Mouse (Mus musculus): ENCODE measurements around the gene Pnp2. TPM values are rescaled to one million over a fixed set of nuclear protein-coding genes. Genes with fewer than 3 reads are reported as not detected.

Pnp2 gene
- polyA plus RNA-seq, 1 experiment from 2014 or later = 1.1 TPM

DNA sequence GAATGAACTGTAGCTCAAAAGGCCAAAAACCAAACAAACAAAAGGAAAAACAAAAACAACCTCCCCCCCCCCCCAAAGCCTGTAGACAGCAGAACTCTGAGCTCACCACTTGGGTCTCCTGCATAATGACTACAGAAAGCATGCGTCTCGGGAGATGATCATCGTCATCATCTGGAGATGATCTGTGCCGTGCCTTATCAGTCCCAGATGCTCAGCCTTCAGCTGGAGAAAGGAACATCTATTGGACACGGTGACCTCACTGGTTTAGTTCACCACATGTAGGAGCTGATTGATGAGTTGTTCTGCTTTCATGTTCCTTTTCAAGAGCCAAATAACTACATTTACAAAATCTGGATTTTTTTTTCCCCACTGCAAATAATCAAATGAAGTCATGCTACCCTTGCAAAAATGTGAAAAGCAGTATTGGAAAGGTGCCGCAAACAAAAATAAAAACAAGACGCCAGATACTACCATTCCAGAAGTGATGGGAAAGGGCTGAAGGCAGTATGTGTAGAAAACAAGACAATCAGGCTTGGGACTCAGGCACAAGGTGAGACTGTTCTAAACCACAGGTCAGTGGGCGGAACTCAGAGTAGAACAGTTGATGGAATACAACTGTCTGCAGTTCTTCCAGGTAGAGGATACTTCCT is 51.5 kb downstream of the Pnp2 start, which contains the start of gene Rnase10:
Rnase10 (plus strand) TSS at position 600 of the 650 bp plus-strand sequence.
- Histone ChIP-seq H3K27me3 (ENCODE audit: insufficient read depth, low read length) (no peaks in the 10 kb centered on the region), H3K4me2 (ENCODE audit: low read length) (no peak within 1 kb of the TSS), H3K9me3 (replicated peaks; ENCODE audit: low read length) (no peaks in the 10 kb centered on the region), H3K4me3 (replicated peaks; ENCODE audit: low read depth, low read length) (no peak within 1 kb of the TSS), H3K36me3 (ENCODE audit: insufficient read depth, low read length) (no peaks in the 10 kb centered on the region), H3K27ac (peak within 1 kb of the TSS; percentile 19), H3K9ac (ENCODE audit: low read depth, low read length) (no peak within 1 kb of the TSS), H3K4me1 (replicated peaks; ENCODE audit: insufficient read depth, low read length) (no peaks in the 10 kb centered on the region)
- 89% methylated on average over 8 of the region's 8 CpGs for WGBS
- ATAC-seq (replicated peaks; ENCODE audit: low FRiP score, low read depth) = no peak
- no peak for TF ChIP-seq CTCF (IDR thresholded peaks at IDR 0.05; ENCODE audit: low read depth)
- no peak for DNase-seq (ENCODE audit: low spot score)

DNA sequence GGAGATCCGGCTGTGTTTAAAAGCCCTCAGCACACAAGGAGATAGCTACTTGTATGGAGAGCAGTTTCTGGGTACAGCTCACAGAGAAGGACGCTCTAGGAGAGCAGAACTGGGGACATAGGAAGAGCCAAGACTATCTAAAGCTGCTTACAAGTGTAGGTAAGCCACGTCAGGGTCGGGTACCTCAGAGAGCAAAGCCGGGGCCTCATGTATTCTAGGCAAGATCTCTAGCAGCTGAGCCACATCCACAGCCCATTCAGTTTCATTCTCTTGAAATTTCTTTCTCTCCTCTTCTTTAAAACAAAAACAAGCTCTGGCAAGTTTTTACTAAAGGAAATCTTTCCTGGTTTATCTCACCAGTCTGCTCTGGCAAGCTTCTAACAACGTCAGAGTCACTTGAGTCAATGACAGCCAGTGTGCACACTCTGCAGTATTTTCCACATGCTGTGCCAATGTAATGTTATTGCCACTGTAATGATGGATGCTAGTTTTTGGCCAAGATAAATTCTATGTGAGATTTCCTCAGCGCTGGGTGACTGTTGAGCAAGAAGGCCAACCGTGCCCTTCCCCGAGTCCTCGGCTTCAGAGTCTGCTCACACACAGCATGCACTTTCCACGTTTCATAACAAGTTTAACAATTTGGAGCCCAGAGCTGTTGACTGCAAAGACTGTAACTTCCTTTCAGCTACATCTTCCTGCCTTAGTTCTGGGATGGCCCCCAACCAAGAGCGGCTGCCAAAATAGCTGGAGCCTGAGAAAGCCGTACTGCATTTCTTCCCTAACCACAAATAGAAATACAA is 52.3 kb downstream of the Pnp2 start:
- Histone ChIP-seq H3K4me3 (replicated peaks; ENCODE audit: low read depth, low read length) (no peak overlapping the region), H3K9ac (ENCODE audit: low read depth, low read length) (no peak overlapping the region), H3K36me3 (ENCODE audit: insufficient read depth, low read length) (no peaks in the 10 kb centered on the region), H3K27ac (peak overlapping the region; percentile 19), H3K27me3 (ENCODE audit: insufficient read depth, low read length) (no peaks in the 10 kb centered on the region), H3K9me3 (replicated peaks; ENCODE audit: low read length) (no peaks in the 10 kb centered on the region), H3K4me2 (ENCODE audit: low read length) (no peak overlapping the region), H3K4me1 (replicated peaks; ENCODE audit: insufficient read depth, low read length) (no peaks in the 10 kb centered on the region)
- DNase-seq (ENCODE audit: low spot score) (peak; percentile 61), ATAC-seq (replicated peaks; ENCODE audit: low FRiP score, low read depth) (no peak)
- 64% methylated on average over 13 of the region's 13 CpGs for WGBS
- TF ChIP-seq CTCF (IDR thresholded peaks at IDR 0.05; ENCODE audit: low read depth) = no peak

DNA sequence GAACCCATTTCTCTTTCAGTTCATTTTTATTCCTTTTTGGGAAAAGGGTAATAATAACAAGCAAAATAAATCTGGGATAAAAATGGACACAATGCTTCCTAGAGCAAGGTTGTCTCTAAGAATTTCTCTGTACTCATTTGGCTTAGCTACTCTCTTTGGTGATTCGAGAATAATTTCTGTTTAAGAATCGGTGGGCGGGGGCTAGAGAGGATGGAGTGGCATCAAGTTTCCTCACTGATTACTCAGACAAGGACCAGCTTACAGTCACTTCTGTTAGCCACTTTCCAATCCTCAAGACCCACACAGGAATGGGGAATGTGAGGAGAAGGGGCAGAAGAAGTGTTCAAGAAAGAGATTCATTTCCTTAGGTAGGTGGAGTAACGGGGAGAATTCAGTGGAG is 53.0 kb downstream of the Pnp2 start:
- no peak for DNase-seq (ENCODE audit: low spot score)
- no peaks in the 10 kb centered on the region for H3K4me1 ChIP-seq (replicated peaks; ENCODE audit: insufficient read depth, low read length)
- no peak for ATAC-seq (replicated peaks; ENCODE audit: low FRiP score, low read depth)
- no peak overlapping the region for H3K9ac ChIP-seq (ENCODE audit: low read depth, low read length)
- no peak for TF ChIP-seq CTCF (IDR thresholded peaks at IDR 0.05; ENCODE audit: low read depth)
- no peaks in the 10 kb centered on the region for H3K9me3 ChIP-seq (replicated peaks; ENCODE audit: low read length)
- H3K4me2 ChIP-seq (ENCODE audit: low read length) = no peak overlapping the region
- 73% methylated on average over 4 of the region's 4 CpGs for WGBS
- H3K27ac ChIP-seq = peak overlapping the region; percentile 19; the same call in 1 of the 2 replicates
- H3K27me3 ChIP-seq (ENCODE audit: insufficient read depth, low read length) = no peaks in the 10 kb centered on the region
- H3K4me3 ChIP-seq (replicated peaks; ENCODE audit: low read depth, low read length) = no peak overlapping the region
- H3K36me3 ChIP-seq (ENCODE audit: insufficient read depth, low read length) = no peaks in the 10 kb centered on the region

DNA sequence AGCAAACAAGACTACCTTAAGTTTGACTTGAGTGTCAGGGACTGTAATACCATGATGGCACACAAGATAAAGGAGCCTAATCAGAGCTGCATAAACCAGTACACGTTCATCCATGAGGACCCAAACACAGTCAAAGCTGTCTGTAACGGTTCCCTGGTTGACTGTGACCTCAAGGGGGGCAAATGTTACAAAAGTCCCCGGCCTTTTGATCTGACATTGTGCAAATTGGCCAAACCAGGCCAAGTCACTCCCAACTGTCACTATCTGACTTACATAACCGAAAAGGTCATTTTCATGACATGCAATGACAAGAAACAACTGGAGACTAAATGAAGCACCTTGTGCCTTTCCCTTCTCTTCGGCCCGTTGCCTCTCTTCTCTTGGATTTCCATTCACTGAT is 53.8 kb downstream of the Pnp2 start:
- Histone ChIP-seq H3K4me2 (ENCODE audit: low read length) (no peak overlapping the region), H3K9ac (ENCODE audit: low read depth, low read length) (no peak overlapping the region), H3K4me1 (replicated peaks; ENCODE audit: insufficient read depth, low read length) (no peaks in the 10 kb centered on the region), H3K4me3 (replicated peaks; ENCODE audit: low read depth, low read length) (no peak overlapping the region), H3K36me3 (ENCODE audit: insufficient read depth, low read length) (no peaks in the 10 kb centered on the region), H3K27me3 (ENCODE audit: insufficient read depth, low read length) (no peaks in the 10 kb centered on the region), H3K27ac (no peak overlapping the region), H3K9me3 (replicated peaks; ENCODE audit: low read length) (no peaks in the 10 kb centered on the region)
- no peak for ATAC-seq (replicated peaks; ENCODE audit: low FRiP score, low read depth)
- TF ChIP-seq CTCF (IDR thresholded peaks at IDR 0.05; ENCODE audit: low read depth) = no peak
- WGBS = 84% methylated on average over 6 of the region's 6 CpGs
- no peak for DNase-seq (ENCODE audit: low spot score)

Other genes starting within 250 kb of the Pnp2 start
- not detected in 2 replicates for gene Olfr748, start 248.6 kb upstream of the Pnp2 start, polyA plus RNA-seq (2015; fragmentation: Nextera tagmentation; extraction: Ambion mirVana)
- not detected in 2 replicates for gene Olfr749, start 210.9 kb upstream of the Pnp2 start, polyA plus RNA-seq (2015; fragmentation: Nextera tagmentation; extraction: Ambion mirVana)
- gene Ttc5, start 170.5 kb upstream of the Pnp2 start, polyA plus RNA-seq (2015; fragmentation: Nextera tagmentation; extraction: Ambion mirVana) = 58.4 and 65.4 TPM in 2 replicates
- gene Ccnb1ip1, start 148.3 kb upstream of the Pnp2 start, polyA plus RNA-seq (2015; fragmentation: Nextera tagmentation; extraction: Ambion mirVana) = not detected in 2 replicates
- 49.0 and 50.3 TPM in 2 replicates for gene Parp2, start 148.2 kb upstream of the Pnp2 start, polyA plus RNA-seq (2015; fragmentation: Nextera tagmentation; extraction: Ambion mirVana)
- gene Tep1, start 85.4 kb upstream of the Pnp2 start, polyA plus RNA-seq (2015; fragmentation: Nextera tagmentation; extraction: Ambion mirVana) = 8.4 and 10.9 TPM in 2 replicates
- 0.24 and 0.37 TPM in 2 replicates for gene Klhl33, start 58.5 kb upstream of the Pnp2 start, polyA plus RNA-seq (2015; fragmentation: Nextera tagmentation; extraction: Ambion mirVana)
- gene Osgep, start 31.1 kb upstream of the Pnp2 start, polyA plus RNA-seq (2015; fragmentation: Nextera tagmentation; extraction: Ambion mirVana) = 122 and 138 TPM in 2 replicates
- gene Apex1, start 31.0 kb upstream of the Pnp2 start, polyA plus RNA-seq (2015; fragmentation: Nextera tagmentation; extraction: Ambion mirVana) = 211 and 212 TPM in 2 replicates
- 49.5 and 52.6 TPM in 2 replicates for gene Pip4p1, start 25.1 kb upstream of the Pnp2 start, polyA plus RNA-seq (2015; fragmentation: Nextera tagmentation; extraction: Ambion mirVana)
- gene Pnp, start 24.9 kb upstream of the Pnp2 start, polyA plus RNA-seq (2015; fragmentation: Nextera tagmentation; extraction: Ambion mirVana) = 78.5 and 81.0 TPM in 2 replicates
- gene Gm49342, start 11.5 kb upstream of the Pnp2 start, polyA plus RNA-seq (2015; fragmentation: Nextera tagmentation; extraction: Ambion mirVana) = not detected in 2 replicates
- gene Rnase10, start 51.8 kb downstream of the Pnp2 start, polyA plus RNA-seq (2015; fragmentation: Nextera tagmentation; extraction: Ambion mirVana) = 0.08 and 0.11 TPM in 2 replicates
- 0.11 TPM in 1 of 2 replicates, not detected in the other for gene Rnase9, start 85.9 kb downstream of the Pnp2 start, polyA plus RNA-seq (2015; fragmentation: Nextera tagmentation; extraction: Ambion mirVana)
- 0.27 TPM in 1 of 2 replicates, not detected in the other for gene Rnase11, start 94.2 kb downstream of the Pnp2 start, polyA plus RNA-seq (2015; fragmentation: Nextera tagmentation; extraction: Ambion mirVana)
- 10.3 and 11.1 TPM in 2 replicates for gene Rnase12, start 101.7 kb downstream of the Pnp2 start, polyA plus RNA-seq (2015; fragmentation: Nextera tagmentation; extraction: Ambion mirVana)
- not detected in 2 replicates for gene Olfr750, start 118.4 kb downstream of the Pnp2 start, polyA plus RNA-seq (2015; fragmentation: Nextera tagmentation; extraction: Ambion mirVana)
- 41.4 and 48.2 TPM in 2 replicates for gene Rnase4, start 135.1 kb downstream of the Pnp2 start, polyA plus RNA-seq (2015; fragmentation: Nextera tagmentation; extraction: Ambion mirVana)
- 6.7 and 7.5 TPM in 2 replicates for gene Ang, start 135.2 kb downstream of the Pnp2 start, polyA plus RNA-seq (2015; fragmentation: Nextera tagmentation; extraction: Ambion mirVana)
- 2.0 and 2.8 TPM in 2 replicates for gene Eddm3b, start 158.4 kb downstream of the Pnp2 start, polyA plus RNA-seq (2015; fragmentation: Nextera tagmentation; extraction: Ambion mirVana)
- gene Rnase6, start 167.9 kb downstream of the Pnp2 start, polyA plus RNA-seq (2015; fragmentation: Nextera tagmentation; extraction: Ambion mirVana) = 0.83 and 1.4 TPM in 2 replicates
- 0.51 and 1.0 TPM in 2 replicates for gene Rnase1, start 190.8 kb downstream of the Pnp2 start, polyA plus RNA-seq (2015; fragmentation: Nextera tagmentation; extraction: Ambion mirVana)
- gene Rnase2b, start 206.3 kb downstream of the Pnp2 start, polyA plus RNA-seq (2015; fragmentation: Nextera tagmentation; extraction: Ambion mirVana) = not detected in 2 replicates
- not detected in 2 replicates for gene Ang2, start 243.2 kb downstream of the Pnp2 start, polyA plus RNA-seq (2015; fragmentation: Nextera tagmentation; extraction: Ambion mirVana)
- not detected in 2 replicates for gene Ear14, start 247.4 kb downstream of the Pnp2 start, polyA plus RNA-seq (2015; fragmentation: Nextera tagmentation; extraction: Ambion mirVana)

Measured in kidney, postnatal 0 days (tissue).